Mouse (Mus musculus): Measurements from ENCODE around the gene Tead3. TPM values are rescaled to one million over a fixed set of nuclear protein-coding genes. Genes with fewer than 3 reads are reported as not detected.
A peak's percentile ranks its signal among the peaks of the same experiment; 100 is the strongest.

The Tead3 gene
- total RNA-seq, 2 experiments from 2014 or later: not detected

- peak; percentile 43; the same call in 1 of the 2 replicates for ATAC-seq (replicated peaks; ENCODE audit: low FRiP score, poor library complexity, severe bottlenecking)
Measured at GRCm38 (mm10) chr17:28312232-28313211, 38.1 kb downstream of the Tead3 start.

DNA sequence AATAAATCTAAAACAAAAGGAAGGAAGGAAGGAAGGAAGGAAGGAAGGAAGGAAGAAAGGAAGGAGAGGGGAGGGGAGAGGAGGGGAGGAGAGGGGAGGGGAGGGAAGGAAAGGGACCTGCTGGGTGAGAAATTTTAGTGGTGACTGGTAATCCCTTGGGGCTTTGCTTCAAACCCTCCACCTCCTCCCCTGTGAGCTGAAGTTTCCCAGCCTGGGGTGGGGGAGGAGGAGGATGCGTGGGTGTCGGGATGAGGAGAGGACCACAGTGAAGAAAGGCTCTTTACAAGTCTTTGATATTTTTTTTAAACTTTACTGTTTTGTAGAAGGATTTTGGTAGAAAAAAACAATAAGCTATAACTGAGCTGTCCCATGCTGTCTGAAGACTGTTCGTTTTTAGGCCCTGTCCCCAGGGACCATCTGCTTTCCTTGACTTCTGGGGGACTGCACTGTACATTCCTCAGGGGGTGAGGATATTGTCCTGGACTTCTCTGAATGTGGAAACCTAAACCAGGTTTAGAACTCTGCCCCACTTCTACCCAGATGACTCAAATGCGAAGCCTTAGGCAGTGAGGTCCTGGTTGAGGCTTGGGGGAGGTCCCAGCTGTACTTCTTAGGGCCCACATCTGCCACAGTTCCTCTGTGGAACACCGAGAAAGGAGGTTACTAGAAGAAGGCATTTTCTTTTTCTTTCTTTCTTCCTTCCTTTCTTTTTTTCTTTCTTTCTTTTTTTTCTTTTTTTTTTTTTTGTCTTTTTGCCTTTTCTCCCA is 39.1 kb downstream of the Tead3 start:
- ATAC-seq (replicated peaks; ENCODE audit: low FRiP score, poor library complexity, severe bottlenecking): no peak

- no peak for ATAC-seq (replicated peaks; ENCODE audit: low FRiP score, poor library complexity, severe bottlenecking)
Measured at GRCm38 (mm10) chr17:28310831-28311230, 39.8 kb downstream of the Tead3 start.

GRCm38 (mm10) chr17:28308297-28309195 is 42.1 kb downstream of the Tead3 start:
- ATAC-seq (replicated peaks; ENCODE audit: low FRiP score, poor library complexity, severe bottlenecking): peak; percentile 52; the same call in 1 of the 2 replicates

DNA sequence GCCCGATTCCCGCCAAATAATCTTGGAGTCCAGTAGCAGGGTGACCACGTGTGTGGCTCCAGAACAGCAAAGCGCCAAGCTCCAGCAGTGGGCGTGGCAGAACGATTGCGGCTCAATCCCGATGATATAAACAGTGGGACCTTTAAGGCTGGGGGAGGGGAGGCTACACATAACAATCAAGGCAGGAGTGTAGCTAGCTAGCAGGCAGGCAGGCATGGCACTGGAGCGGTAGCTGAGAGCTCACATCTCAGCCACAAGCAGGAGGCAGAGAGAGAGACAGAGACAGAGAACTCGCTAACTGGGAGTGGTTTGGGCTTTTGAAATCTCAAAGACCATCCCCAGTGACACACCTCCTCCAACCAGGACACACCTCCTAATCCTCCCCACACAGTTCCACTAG is 45.4 kb downstream of the Tead3 start:
- no peak for ATAC-seq (replicated peaks; ENCODE audit: low FRiP score, poor library complexity, severe bottlenecking)

- ATAC-seq (replicated peaks; ENCODE audit: low FRiP score, poor library complexity, severe bottlenecking): no peak
Measured at GRCm38 (mm10) chr17:28300850-28301249, 49.8 kb downstream of the Tead3 start.

GRCm38 (mm10) chr17:28300323-28300722 is 50.3 kb downstream of the Tead3 start:
- ATAC-seq (replicated peaks; ENCODE audit: low FRiP score, poor library complexity, severe bottlenecking): no peak

DNA sequence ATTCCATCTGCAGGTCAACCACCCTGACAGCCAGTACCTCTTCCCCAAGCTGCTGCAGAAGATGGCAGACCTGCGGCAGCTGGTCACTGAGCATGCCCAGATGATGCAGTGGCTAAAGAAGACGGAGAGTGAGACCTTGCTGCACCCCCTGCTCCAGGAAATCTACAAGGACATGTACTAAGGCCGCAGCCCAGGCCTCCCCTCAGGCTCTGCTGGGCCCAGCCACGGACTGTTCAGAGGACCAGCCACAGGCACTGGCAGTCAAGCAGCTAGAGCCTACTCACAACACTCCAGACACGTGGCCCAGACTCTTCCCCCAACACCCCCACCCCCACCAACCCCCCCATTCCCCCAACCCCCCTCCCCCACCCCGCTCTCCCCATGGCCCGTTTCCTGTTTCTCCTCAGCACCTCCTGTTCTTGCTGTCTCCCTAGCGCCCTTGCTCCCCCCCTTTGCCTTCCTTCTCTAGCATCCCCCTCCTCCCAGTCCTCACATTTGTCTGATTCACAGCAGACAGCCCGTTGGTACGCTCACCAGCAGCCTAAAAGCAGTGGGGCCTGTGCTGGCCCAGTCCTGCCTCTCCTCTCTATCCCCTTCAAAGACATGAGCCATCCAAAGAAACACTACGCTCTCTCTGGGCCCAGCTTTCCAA is 50.8 kb downstream of the Tead3 start:
- no peak for ATAC-seq (replicated peaks; ENCODE audit: low FRiP score, poor library complexity, severe bottlenecking)

DNA sequence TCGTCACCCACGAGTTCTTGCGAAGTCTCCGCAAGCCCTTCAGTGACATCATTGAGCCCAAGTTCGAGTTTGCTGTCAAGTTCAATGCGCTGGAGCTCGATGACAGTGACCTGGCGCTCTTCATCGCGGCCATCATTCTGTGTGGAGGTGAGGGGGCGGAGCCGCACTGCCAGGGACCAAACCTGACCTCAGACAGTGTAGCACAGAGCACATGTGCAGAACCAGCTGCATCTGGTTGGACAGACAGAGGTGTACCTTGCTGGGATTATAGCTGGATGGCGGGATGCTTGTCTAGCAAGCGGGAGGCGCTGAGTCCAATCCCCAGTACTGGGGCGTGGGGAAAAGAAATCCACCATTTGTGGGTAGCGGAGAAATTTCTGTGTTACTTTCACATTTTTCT is 51.7 kb downstream of the Tead3 start:
- ATAC-seq (replicated peaks; ENCODE audit: low FRiP score, poor library complexity, severe bottlenecking): no peak

- ATAC-seq (replicated peaks; ENCODE audit: low FRiP score, poor library complexity, severe bottlenecking): no peak
Measured at GRCm38 (mm10) chr17:28294449-28295333, 55.9 kb downstream of the Tead3 start.

- no peak for ATAC-seq (replicated peaks; ENCODE audit: low FRiP score, poor library complexity, severe bottlenecking)
Measured at GRCm38 (mm10) chr17:28293716-28294115, 56.9 kb downstream of the Tead3 start.

GRCm38 (mm10) chr17:28291346-28291745 is 59.3 kb downstream of the Tead3 start:
- no peak for ATAC-seq (replicated peaks; ENCODE audit: low FRiP score, poor library complexity, severe bottlenecking)

GRCm38 (mm10) chr17:28290671-28291070 is 59.9 kb downstream of the Tead3 start:
- no peak for ATAC-seq (replicated peaks; ENCODE audit: low FRiP score, poor library complexity, severe bottlenecking)

DNA sequence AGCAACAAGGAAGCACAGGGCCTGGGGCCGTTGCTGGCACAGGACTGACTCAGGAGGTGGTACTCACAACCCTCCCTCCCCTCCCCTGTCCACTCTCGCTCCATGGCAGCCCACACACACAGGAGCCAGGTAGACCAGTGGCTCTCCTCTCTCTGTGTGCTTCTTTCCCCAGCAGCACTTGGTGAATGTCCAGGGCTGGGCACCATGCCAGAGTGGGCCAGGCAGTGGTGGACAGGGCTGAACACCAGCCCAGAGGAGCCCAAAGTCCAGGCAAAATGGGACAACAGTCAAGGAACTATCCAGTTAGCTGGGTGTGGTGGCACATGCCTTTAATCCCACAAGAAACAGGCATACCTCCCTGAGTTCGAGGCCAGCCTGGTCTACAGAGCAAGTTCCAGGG is 60.4 kb downstream of the Tead3 start:
- no peak for ATAC-seq (replicated peaks; ENCODE audit: low FRiP score, poor library complexity, severe bottlenecking)

- no peak for ATAC-seq (replicated peaks; ENCODE audit: low FRiP score, poor library complexity, severe bottlenecking)
Measured at GRCm38 (mm10) chr17:28287980-28288379, 62.6 kb downstream of the Tead3 start.

DNA sequence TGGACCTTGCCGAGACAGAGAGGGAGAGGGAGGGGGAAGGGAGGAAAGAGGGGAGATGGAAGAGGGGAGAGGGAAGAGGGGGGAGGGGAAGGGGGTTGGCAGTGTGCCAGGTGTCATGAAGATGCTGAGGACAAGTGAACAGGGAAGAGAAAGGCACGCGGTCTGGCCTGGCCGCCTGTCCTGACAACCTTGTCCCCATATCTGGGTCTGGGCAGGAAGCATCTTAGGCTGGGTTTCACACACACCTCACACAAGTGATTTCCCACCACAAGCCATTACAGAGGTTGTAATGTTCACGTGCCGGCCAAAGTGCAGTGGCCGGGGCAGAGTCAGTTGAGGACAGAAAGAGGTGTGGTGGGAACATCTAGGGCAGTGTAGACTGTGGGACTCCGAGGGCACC is 63.0 kb downstream of the Tead3 start:
- no peak for ATAC-seq (replicated peaks; ENCODE audit: low FRiP score, poor library complexity, severe bottlenecking)

DNA sequence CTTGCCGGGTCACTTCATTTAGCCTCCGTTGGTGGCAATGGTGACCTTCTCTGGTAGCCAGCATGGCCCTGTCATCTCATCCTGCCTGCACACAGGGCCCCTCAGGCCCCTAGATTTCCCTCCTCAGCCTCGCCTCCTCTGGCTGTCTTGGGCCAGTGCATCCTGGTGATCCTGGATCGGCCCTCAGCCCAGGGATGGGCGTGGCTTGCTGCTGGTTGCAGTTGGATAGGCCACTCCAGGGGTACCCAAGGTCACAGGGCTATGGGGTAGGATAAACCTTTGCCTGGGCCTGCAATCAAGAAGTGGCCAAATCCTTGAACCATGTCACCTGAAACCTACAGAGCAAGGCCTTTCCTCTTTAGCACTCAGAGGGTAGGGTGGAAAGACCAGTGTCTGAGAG is 63.7 kb downstream of the Tead3 start:
- no peak for ATAC-seq (replicated peaks; ENCODE audit: low FRiP score, poor library complexity, severe bottlenecking)

DNA sequence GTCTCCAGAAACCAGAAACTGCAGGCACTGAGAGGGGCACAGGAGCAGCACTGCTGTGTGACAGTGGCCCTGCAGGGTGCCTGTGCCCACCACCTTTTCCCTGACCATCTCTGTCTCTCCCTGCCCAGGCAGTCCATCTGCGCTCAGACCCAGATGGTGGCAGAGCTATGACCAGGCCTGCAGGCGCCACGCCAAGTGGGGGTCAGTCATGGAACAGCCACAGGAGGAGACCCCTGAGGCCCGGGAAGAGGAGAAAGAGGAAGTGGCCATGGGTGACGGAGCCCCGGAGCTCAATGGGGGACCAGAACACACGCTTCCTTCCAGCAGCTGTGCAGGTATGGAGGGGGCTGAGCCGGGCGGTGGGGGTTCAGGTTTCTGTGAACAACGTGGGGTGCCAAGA is 64.5 kb downstream of the Tead3 start:
- no peak for ATAC-seq (replicated peaks; ENCODE audit: low FRiP score, poor library complexity, severe bottlenecking)
